Comparison of ENCODE assay signal across 9 mouse cellular contexts in the genomic region with DNA sequence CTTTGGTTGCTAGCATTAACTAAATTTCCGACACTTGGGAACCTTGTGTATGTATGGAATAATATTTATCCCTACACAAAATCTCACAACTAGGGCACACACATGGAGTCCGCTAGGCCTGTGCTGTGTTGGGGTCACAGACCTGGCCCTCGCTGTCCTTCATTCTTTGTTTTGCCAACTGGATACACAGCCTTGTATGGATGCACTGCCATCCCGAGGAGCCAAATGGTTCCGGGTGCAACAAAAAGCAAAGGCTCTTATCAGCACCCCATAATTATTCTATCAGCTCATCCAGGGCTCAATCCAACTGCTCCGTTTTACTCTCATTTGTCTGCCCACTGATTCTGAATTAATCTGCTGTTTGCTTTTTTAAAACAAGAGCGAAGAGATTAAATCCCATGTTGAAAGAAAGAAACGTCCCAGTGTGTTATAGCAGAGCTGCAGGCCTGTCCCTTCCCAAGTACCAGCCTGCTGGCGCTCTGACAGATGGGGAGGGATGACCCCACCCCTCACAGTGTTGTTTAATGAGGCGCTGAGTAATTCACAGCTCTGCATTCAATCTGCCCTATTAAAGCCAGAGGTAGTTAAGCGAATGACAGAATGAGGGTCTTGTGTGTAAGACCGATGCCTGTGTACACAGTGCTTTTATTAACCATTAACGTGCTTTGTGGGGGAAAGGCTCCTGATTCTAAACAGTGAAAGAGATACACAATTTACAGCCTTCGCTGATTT.
A peak's percentile ranks its signal among the peaks of the same experiment; 100 is the strongest.
DNase-seq lines count a peak whose midpoint lies in the region; ATAC-seq lines count a peak whose summit lies in the region.
"Had no signal": no experiment of that assay in that cellular context is flagged by ENCODE, and none has a peak within 500 bp of the region (broad histone marks: within the 10 kb centered on the region; RNA-seq: fewer than 3 reads in every experiment).

No protein-coding gene starts in this region.

- 0 out of 2 replicates have a peak overlapping the region, but pooled peaks have one; percentile 26 for H3K4me2 ChIP-seq in forebrain, embryonic 11.5 days (ENCODE audit: low read depth, low read length, severe bottlenecking)
- H3K4me2 ChIP-seq in stomach, embryonic 14.5 days (replicated peaks; ENCODE audit: low read depth, low read length): no peak overlapping the region

- WGBS in forebrain, embryonic 11.5 days: 19% methylated on average over 14 of the region's 14 CpGs
- 30% methylated on average over 14 of the region's 14 CpGs for WGBS in limb, embryonic 10.5 days
- 32% methylated on average over 14 of the region's 14 CpGs for WGBS in stomach, embryonic 14.5 days

- peak overlapping the region; percentile 75 for H3K27ac ChIP-seq in forebrain, embryonic 11.5 days (ENCODE audit: low read depth, low read length)
- H3K27ac ChIP-seq in limb, embryonic 10.5 days: 0 out of 2 replicates have a peak overlapping the region, but pooled peaks have one; percentile 17
- no peak overlapping the region for H3K27ac ChIP-seq in stomach, embryonic 14.5 days (ENCODE audit: low read length)

- H3K9ac ChIP-seq in forebrain, embryonic 11.5 days (ENCODE audit: low read length): no peak overlapping the region
- no peak overlapping the region for H3K9ac ChIP-seq in stomach, embryonic 14.5 days (replicated peaks; ENCODE audit: low read depth, low read length)

- DNase-seq in lung, postnatal 10 days: peak; percentile 19
- DNase-seq in lung, adult 18-20 months: no peak
- peak; percentile 86 for DNase-seq in forebrain, embryonic 11.5 days (ENCODE audit: low spot score)
- DNase-seq in limb, embryonic 10.5 days (ENCODE audit: low spot score): no peak
- DNase-seq in spleen, postnatal 10 days (ENCODE audit: low spot score in 2 of 2): no peak
- no peak for DNase-seq in c-Kit-positive CD71-positive TER-119-positive erythroid progenitor cells, embryonic 14.5 days (ENCODE audit: low spot score)
- DNase-seq: heart, adult 11 months had no signal

- H3K36me3 ChIP-seq in forebrain, embryonic 11.5 days (ENCODE audit: control insufficient read depth, insufficient read depth, low read length): no peaks in the 10 kb centered on the region
- no peaks in the 10 kb centered on the region for H3K36me3 ChIP-seq in limb, embryonic 10.5 days
- no peaks in the 10 kb centered on the region for H3K36me3 ChIP-seq in stomach, embryonic 14.5 days (ENCODE audit: control insufficient read depth, insufficient read depth, low read length)

- no peak overlapping the region for H3K4me3 ChIP-seq in forebrain, embryonic 11.5 days (ENCODE audit: low read depth, low read length)
- H3K4me3 ChIP-seq in limb, embryonic 10.5 days: no peak overlapping the region
- no peak overlapping the region for H3K4me3 ChIP-seq in stomach, embryonic 14.5 days (ENCODE audit: low read depth, low read length)

- peaks cover 8% of the 10 kb centered on the region; the same call in 1 of the 2 replicates for H3K4me1 ChIP-seq in forebrain, embryonic 11.5 days (replicated peaks; ENCODE audit: control insufficient read depth, insufficient read depth, low read length)
- H3K4me1 ChIP-seq in limb, embryonic 10.5 days: peaks cover 33% of the 10 kb centered on the region
- H3K4me1 ChIP-seq in stomach, embryonic 14.5 days (ENCODE audit: control insufficient read depth, insufficient read depth, low read length): no peaks in the 10 kb centered on the region

- peaks cover 50% of the 10 kb centered on the region for H3K27me3 ChIP-seq in forebrain, embryonic 11.5 days (ENCODE audit: control insufficient read depth, insufficient read depth, low read length)
- peaks cover 43% of the 10 kb centered on the region for H3K27me3 ChIP-seq in limb, embryonic 10.5 days (ENCODE audit: low read depth, poor library complexity, severe bottlenecking)
- no peaks in the 10 kb centered on the region for H3K27me3 ChIP-seq in stomach, embryonic 14.5 days (ENCODE audit: control insufficient read depth, insufficient read depth, low read length)

- peak; percentile 95 for ATAC-seq in forebrain, embryonic 11.5 days (replicated peaks; ENCODE audit: low FRiP score)
- peak; percentile 48 for ATAC-seq in stomach, embryonic 14.5 days (ENCODE audit: insufficient number of reproducible peaks, insufficient read depth, low FRiP score, low read depth)
- ATAC-seq in erythroblast, adult 5-6 weeks (replicated peaks; ENCODE audit: low FRiP score, poor library complexity, severe bottlenecking): no peak

- no peaks in the 10 kb centered on the region for H3K9me3 ChIP-seq in forebrain, embryonic 11.5 days (ENCODE audit: control insufficient read depth, low read length)
- no peaks in the 10 kb centered on the region for H3K9me3 ChIP-seq in limb, embryonic 10.5 days (replicated peaks)
- H3K9me3 ChIP-seq in stomach, embryonic 14.5 days (ENCODE audit: control insufficient read depth, low read depth, low read length): no peaks in the 10 kb centered on the region

Comparison
In these comparisons a context has a peak if more than half of its experiments do, and no peak if none do; other contexts are left out.
1. DNase-seq: peak in lung, postnatal 10 days (single experiment) and forebrain, embryonic 11.5 days (single experiment); none in lung, adult 18-20 months (0 of 2), limb, embryonic 10.5 days (single experiment), spleen, postnatal 10 days (0 of 2) and c-Kit-positive CD71-positive TER-119-positive erythroid progenitor cells, embryonic 14.5 days (single experiment).